Mouse (Mus musculus) adrenal gland, adult 10 weeks (tissue): ENCODE data around the gene Gm17268. TPM values are rescaled to one million over a fixed set of nuclear protein-coding genes. Genes with fewer than 3 reads are reported as not detected.

Experiments
- polyA plus RNA-seq: library from polyadenylated mRNA; stranded (reverse); fragments of 350-450 nt; fragmentation: Illumina TruSeq; extraction: RNeasy Lipid Tissue Mini Kit (QIAGEN cat#74804); gene quantifications from one replicate; pipeline ENCODE4 v1.2.3, GENCODE M21; 2014; ENCODE audit warnings: low read depth, low replicate concordance

Gene Gm17268
- polyA plus RNA-seq: not detected

DNA sequence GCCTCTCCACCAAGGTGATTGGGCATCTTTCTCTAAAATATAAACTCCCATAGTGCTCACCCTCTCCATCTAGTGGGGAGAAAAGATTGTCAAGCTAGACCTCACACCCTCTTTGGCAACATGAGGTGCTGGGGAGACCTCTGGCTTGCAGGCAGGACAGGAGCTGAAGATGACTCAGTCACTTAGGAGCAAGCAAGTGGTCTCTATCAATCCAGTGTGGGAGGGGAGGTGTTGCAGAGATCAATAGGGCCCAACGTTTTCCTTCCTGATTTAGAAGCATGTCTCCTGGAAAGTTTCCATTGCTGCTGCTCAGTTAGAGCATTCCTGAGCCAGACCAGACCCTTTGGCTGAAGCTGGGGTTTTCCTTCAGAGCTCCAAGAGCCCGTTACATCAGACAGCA lies at the start of gene Gm17268:
Gene Gm17268, minus strand, starts transcription at position 28 of the 400 bp plus-strand sequence.

GRCm38 (mm10) chr11:82057646-82058045 lies 19.3 kb upstream of the Gm17268 start, which contains the start of gene Ccl11:
Gene Ccl11, plus strand, starts transcription at chr11:82057823.

GRCm38 (mm10) chr11:82045471-82045870 lies 7.1 kb upstream of the Gm17268 start, which contains the start of gene Ccl7:
Gene Ccl7, plus strand, starts transcription at chr11:82045712.

GRCm38 (mm10) chr11:82035356-82035755 lies 3.0 kb downstream of the Gm17268 start, which contains the start of gene Ccl2:
Gene Ccl2, plus strand, starts transcription at chr11:82035571.

Other genes starting within 250 kb of the Gm17268 start
- not detected for gene 5530401A14Rik, start 177.9 kb downstream of the Gm17268 start, polyA plus RNA-seq
- gene Asic2, start 70.1 kb downstream of the Gm17268 start, polyA plus RNA-seq: 0.64 TPM
- gene Ccl2, start 3.0 kb downstream of the Gm17268 start, polyA plus RNA-seq: 2.6 TPM
- 1.1 TPM for gene Ccl7, start 7.2 kb upstream of the Gm17268 start, polyA plus RNA-seq
- 11.3 TPM for gene Ccl11, start 19.3 kb upstream of the Gm17268 start, polyA plus RNA-seq
- not detected for gene Ccl12, start 63.3 kb upstream of the Gm17268 start, polyA plus RNA-seq
- not detected for gene Ccl8, start 76.6 kb upstream of the Gm17268 start, polyA plus RNA-seq